Mouse (Mus musculus) hindbrain, embryonic 11.5 days (tissue): ENCODE results near the gene 1600002K03Rik. TPM values are rescaled to one million over a fixed set of nuclear protein-coding genes. Genes with fewer than 3 reads are reported as not detected.
"Not testable (repeated sequence)": the region's sequence is repeated elsewhere in the genome, so short reads cannot be mapped to it uniquely, and the experiment has no call there.

Source experiments
- ATAC-seq: fragments of 200-750 bp; cut with Nextera tagmentation; 2 replicates; pipeline ENCODE4 v1.8.0; 2017; ENCODE audit warnings: mild to moderate bottlenecking, moderate TSS enrichment, moderate library complexity; ENCODE audit not compliant: low FRiP score
- DNase-seq: peaks from one replicate; pipeline ENCODE4 v3.0.0-alpha.2; 2015; ENCODE audit warnings: low spot score
- H3K27ac ChIP-seq: fragments of 300-500 bp; sonication (generic); 2 replicates; pipeline ENCODE4 v1.5.1; 2014; ENCODE audit warnings: mild to moderate bottlenecking, low read depth, low read length
- H3K27me3 ChIP-seq: fragments of 300-500 bp; sonication (generic); 2 replicates; pipeline ENCODE4 v1.6.1; 2014; ENCODE audit warnings: mild to moderate bottlenecking, low read length, moderate library complexity, mixed read lengths; ENCODE audit not compliant: control insufficient read depth, insufficient read depth
- H3K36me3 ChIP-seq: fragments of 300-500 bp; sonication (generic); 2 replicates; pipeline ENCODE4 v1.6.1; 2014; ENCODE audit warnings: mild to moderate bottlenecking, low read length, moderate library complexity, mixed read lengths; ENCODE audit not compliant: control insufficient read depth, insufficient read depth
- H3K4me1 ChIP-seq: fragments of 300-500 bp; sonication (generic); replicated peaks from 2 replicates; pipeline ENCODE4 v1.6.1; 2014; ENCODE audit warnings: low read length, mixed read lengths; ENCODE audit not compliant: control insufficient read depth, insufficient read depth
- H3K4me2 ChIP-seq: fragments of 300-500 bp; sonication (generic); replicated peaks from 2 replicates; pipeline ENCODE4 v1.6.1; 2014; ENCODE audit warnings: mild to moderate bottlenecking, low read depth, low read length
- H3K4me3 ChIP-seq: fragments of 300-500 bp; sonication (generic); 2 replicates; pipeline ENCODE4 v1.5.1; 2014; ENCODE audit warnings: low read depth, low read length
- H3K9ac ChIP-seq: fragments of 300-500 bp; sonication (generic); 2 replicates; pipeline ENCODE4 v1.6.1; 2014; ENCODE audit warnings: low read depth, low read length
- H3K9me3 ChIP-seq: fragments of 300-500 bp; sonication (generic); 2 replicates; pipeline ENCODE4 v1.6.1; 2016; ENCODE audit warnings: low read length; ENCODE audit not compliant: control insufficient read depth
- WGBS: fragments of 180-500 bp; shearing (Covaris S2); extraction: QIAGEN DNeasy Blood & Tissue Kit; methylation state at CpG from one replicate; pipeline ENCODE4 v1.1.7; 2014; 5-methylcytosine and 5-hydroxymethylcytosine counted together
- polyA plus RNA-seq: library from polyadenylated mRNA; unstranded; fragments of >200 nt; fragmentation: Nextera tagmentation; extraction: Ambion mirVana; gene quantifications from 2 replicates; pipeline ENCODE4 v1.2.1, GENCODE M21; 2014

Gene 1600002K03Rik
- polyA plus RNA-seq, 1 experiment from 2014 or later: 7.6 TPM

DNA sequence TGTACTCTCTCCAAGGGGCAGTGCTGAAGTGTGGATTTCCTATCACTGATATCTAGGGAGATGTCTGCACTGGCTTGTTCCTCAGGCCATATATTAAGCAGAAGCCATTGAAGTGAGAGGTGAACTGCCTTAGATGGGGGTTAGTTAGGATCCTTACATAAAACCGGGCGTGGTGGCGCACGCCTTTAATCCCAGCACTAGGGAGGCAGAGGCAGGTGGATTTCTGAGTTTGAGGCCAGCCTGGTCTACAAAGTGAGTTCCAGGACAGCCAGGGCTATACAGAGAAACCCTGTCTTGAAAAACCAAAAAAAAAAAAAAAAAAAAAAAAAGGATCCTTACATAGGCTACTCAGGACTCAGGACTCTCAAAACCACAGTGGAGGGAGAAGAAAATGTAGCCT is 6.6 kb upstream of the 1600002K03Rik start:
- 86% methylated on average over 4 of the region's 4 CpGs for WGBS
- Histone ChIP-seq H3K4me1 (peaks cover 17% of the 10 kb centered on the region), H3K27ac (peak overlapping the region; percentile 82)

DNA sequence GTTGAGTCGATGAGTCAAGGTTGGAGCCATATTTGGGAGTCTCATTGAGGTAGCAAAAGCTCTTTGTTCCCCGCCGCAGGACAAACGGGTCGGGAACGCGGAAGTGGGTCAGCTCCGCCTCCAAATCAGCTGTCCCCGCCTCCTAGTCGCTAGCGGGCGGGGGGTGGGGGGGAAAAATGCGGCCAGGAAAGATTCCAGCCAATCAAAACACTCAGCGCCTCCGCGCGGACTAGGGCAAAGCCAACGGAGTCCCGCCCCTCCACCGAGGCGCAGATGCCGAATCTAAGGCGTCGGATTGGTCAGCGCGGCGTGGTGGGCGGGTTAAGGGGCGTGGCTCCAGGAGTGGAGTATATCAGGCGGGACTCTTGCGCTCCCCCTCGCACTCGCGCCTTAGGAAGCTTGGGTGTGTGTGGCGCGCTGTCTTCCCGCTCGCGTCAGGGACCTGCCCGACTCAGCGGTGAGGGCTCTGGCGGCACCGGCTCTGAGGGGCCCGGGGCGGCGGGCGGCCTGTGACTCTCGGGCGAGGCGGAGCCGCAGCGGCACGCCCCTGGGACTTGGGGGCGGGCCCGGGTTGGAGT is 5.2 kb upstream of the 1600002K03Rik start:
- ATAC-seq (peak; percentile 92), DNase-seq (peak; percentile 99)
- peaks cover 17% of the 10 kb centered on the region for H3K4me1 ChIP-seq
- H3K9ac ChIP-seq: peak overlapping the region; percentile 99
- H3K27ac ChIP-seq: peak overlapping the region; percentile 97
- H3K36me3 ChIP-seq: peaks cover 17% of the 10 kb centered on the region
- under 1% methylated on average over 55 of the region's 55 CpGs for WGBS
- 0 out of 2 replicates have a peak, but pooled peaks cover 2% of the 10 kb centered on the region for H3K27me3 ChIP-seq
- H3K4me3 ChIP-seq: peak overlapping the region; percentile 95
- no peaks in the 10 kb centered on the region for H3K9me3 ChIP-seq
- H3K4me2 ChIP-seq: peak overlapping the region; percentile 57

More for the DNA sequence above, 6.6 kb upstream of the 1600002K03Rik start:
- not testable (repeated sequence) for H3K9me3 ChIP-seq, DNase-seq, H3K36me3 ChIP-seq, H3K4me2 ChIP-seq, H3K27me3 ChIP-seq, H3K4me3 ChIP-seq, ATAC-seq
- peak overlapping the region; percentile 44; the same call in 1 of the 2 replicates for H3K9ac ChIP-seq

DNA sequence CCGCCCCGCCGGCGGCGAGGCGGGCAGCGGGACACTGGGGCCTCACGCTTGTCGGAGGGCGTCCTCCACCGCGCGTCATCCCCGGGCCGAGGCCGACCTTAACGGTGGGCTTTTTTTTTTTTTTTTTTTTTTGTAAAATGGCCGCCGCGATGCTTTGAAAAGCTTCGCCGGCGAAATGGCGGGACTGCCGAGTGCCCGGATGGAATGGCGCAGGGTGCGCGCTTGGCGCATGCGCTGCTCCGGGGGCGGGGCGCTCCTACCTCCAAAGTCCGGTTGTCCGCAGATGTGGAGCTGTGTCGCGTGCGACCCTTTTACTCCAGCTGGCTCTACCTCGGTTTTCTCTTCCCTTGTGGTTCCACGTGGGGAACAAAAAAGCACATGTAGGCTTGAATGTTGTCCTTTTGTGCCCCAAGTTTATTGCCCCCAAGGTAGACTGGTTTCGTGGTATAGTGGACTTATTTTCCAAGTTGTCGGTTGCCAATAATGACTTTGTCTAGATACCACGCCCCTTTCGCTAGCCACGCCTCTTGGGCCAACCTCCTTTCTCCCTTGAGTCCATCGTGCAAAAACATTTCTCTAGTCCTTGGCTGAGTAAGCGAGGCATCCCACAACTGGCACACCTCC is 4.6 kb upstream of the 1600002K03Rik start:
- Histone ChIP-seq H3K4me2 (peak overlapping the region; percentile 57), H3K4me1 (peaks cover 17% of the 10 kb centered on the region), H3K4me3 (peak overlapping the region; percentile 95), H3K27ac (peak overlapping the region; percentile 97), H3K36me3 (peaks cover 17% of the 10 kb centered on the region), H3K9me3 (no peaks in the 10 kb centered on the region), H3K9ac (peak overlapping the region; percentile 99), H3K27me3 (0 out of 2 replicates have a peak, but pooled peaks cover 2% of the 10 kb centered on the region)
- DNase-seq (peak; percentile 96), ATAC-seq (peak; percentile 61)
- WGBS: 0% methylated on average over 41 of the region's 48 CpGs

DNA sequence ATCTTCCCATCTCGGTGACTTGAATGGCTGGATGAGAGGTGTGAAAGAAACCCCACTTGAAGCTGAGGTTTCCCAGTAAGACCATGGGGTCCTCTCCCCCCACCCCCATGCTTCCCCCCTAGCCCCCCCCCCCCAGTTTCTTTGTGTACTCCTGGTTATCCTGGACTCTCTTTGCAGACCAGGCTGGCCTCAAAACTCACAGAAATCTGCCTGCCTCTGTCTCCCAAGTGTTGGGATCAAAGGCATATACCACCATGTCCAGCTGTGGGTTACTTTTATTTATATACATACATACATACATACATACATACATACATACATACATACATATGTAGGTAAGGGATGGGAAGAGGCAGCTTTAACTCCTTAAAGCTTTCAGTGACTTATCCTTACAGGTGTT is 3.7 kb upstream of the 1600002K03Rik start:
- Histone ChIP-seq H3K4me1 (peaks cover 17% of the 10 kb centered on the region), H3K9ac (peak overlapping the region; percentile 99; the same call in 1 of the 2 replicates), H3K36me3 (peaks cover 17% of the 10 kb centered on the region), H3K4me2 (peak overlapping the region; percentile 57), H3K9me3 (no peaks in the 10 kb centered on the region), H3K4me3 (peak overlapping the region; percentile 95; the same call in 1 of the 2 replicates), H3K27me3 (0 out of 2 replicates have a peak, but pooled peaks cover 2% of the 10 kb centered on the region), H3K27ac (no peak overlapping the region)
- WGBS: 77% methylated on average over 1 of the region's 1 CpGs
- no peak for DNase-seq
- ATAC-seq: no peak

DNA sequence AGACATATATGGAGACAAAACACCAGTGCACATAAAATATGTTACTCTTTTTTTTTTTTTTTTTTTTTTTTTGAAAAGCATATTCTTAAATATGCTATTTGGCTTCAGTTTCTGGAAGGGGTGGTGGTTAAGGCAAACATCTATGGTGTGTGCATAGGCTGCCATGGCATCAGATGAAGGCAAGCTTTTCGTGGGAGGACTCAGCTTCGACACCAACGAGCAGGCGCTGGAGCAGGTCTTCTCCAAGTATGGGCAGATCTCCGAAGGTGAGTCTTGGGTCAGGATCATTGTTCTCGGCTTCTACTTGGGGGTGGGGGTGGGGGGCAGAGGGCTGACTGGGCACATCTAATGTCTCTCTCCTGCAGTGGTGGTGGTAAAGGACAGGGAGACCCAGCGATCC is 3.1 kb upstream of the 1600002K03Rik start:
- Histone ChIP-seq H3K4me3 (no peak overlapping the region), H3K4me2 (no peak overlapping the region), H3K9me3 (no peaks in the 10 kb centered on the region), H3K27me3 (no peaks in the 10 kb centered on the region), H3K36me3 (peaks cover 17% of the 10 kb centered on the region), H3K9ac (no peak overlapping the region), H3K27ac (no peak overlapping the region), H3K4me1 (peaks cover 13% of the 10 kb centered on the region)
- no peak for DNase-seq
- WGBS: 94% methylated on average over 7 of the region's 7 CpGs
- no peak for ATAC-seq

DNA sequence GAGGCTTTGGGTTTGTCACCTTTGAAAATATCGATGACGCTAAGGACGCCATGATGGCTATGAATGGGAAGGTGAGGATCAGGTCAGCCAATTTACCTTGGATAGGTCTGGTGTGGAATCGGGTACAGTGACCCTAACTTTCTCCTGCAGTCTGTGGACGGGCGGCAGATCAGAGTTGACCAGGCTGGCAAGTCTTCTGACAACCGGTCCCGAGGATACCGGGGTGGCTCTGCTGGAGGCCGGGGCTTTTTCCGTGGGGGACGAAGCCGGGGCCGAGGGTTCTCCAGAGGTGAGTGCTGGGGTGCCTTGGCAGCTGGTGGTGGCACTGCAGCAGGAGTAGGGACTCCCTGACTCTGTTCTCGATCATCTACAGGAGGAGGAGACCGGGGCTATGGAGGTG is 2.7 kb upstream of the 1600002K03Rik start:
- Histone ChIP-seq H3K27ac (no peak overlapping the region), H3K4me1 (peaks cover 11% of the 10 kb centered on the region), H3K4me2 (no peak overlapping the region), H3K9ac (no peak overlapping the region), H3K36me3 (peaks cover 17% of the 10 kb centered on the region), H3K4me3 (no peak overlapping the region), H3K9me3 (no peaks in the 10 kb centered on the region), H3K27me3 (no peaks in the 10 kb centered on the region)
- ATAC-seq (no peak), DNase-seq (no peak)
- WGBS: 96% methylated on average over 16 of the region's 16 CpGs

DNA sequence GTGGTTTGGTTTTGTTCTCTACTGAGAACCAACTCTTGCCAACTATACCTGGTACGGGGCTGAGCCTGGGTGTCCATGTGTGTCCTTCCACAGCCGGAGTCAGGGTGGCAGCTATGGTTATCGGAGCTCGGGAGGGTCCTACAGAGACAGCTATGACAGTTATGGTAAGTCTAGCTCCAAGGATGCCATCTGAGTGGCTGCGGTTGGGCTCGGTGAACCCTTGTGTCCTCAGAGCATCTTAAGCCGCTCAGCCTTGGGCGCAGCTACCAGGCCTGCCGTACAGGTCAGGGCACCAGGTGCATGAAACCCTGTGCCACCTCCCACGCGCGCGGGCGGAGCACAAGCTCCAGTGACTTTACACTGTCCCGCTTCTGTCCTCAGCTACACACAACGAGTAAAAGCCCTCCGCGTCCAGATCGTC is 2.1 kb upstream of the 1600002K03Rik start:
- Histone ChIP-seq H3K27ac (no peak overlapping the region), H3K4me3 (no peak overlapping the region), H3K4me1 (peaks cover 8% of the 10 kb centered on the region; the same call in 1 of the 2 replicates), H3K9me3 (no peaks in the 10 kb centered on the region), H3K27me3 (no peaks in the 10 kb centered on the region), H3K9ac (no peak overlapping the region), H3K36me3 (peaks cover 17% of the 10 kb centered on the region), H3K4me2 (no peak overlapping the region)
- DNase-seq: no peak
- WGBS: 97% methylated on average over 19 of the region's 19 CpGs
- no peak for ATAC-seq

DNA sequence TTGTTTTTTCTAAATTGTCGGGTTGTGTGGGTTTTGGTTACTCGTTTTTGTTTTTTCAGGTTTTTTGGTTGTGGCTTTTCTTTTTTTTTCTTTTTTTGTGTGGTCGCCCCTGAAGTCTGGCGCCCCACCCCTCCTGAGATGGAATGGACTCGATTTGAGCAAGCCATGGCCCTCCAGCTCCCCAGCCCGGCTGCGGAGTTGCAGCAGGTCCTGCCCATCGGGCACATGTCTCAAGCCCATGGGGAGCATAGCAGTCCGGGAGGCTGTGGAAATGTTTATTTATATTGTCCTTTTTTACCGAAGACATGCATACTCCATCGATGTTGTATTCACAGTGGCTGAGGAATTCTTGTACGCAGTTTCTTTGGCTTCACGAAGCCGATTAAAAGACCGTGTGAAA is 1.5 kb upstream of the 1600002K03Rik start:
- peaks cover 17% of the 10 kb centered on the region for H3K36me3 ChIP-seq
- H3K4me1 ChIP-seq: peaks cover 8% of the 10 kb centered on the region; the same call in 1 of the 2 replicates
- H3K9ac ChIP-seq: no peak overlapping the region
- H3K27ac ChIP-seq: peak overlapping the region; percentile 86; the same call in 1 of the 2 replicates
- DNase-seq (no peak), ATAC-seq (no peak)
- H3K9me3 ChIP-seq: no peaks in the 10 kb centered on the region
- H3K4me2 ChIP-seq: 0 out of 2 replicates have a peak overlapping the region, but pooled peaks have one; percentile 7
- WGBS: 86% methylated on average over 15 of the region's 15 CpGs
- no peaks in the 10 kb centered on the region for H3K27me3 ChIP-seq
- no peak overlapping the region for H3K4me3 ChIP-seq
